Mouse (Mus musculus) intestine, postnatal 0 days (tissue): ENCODE results near the gene Tmem109. TPM values are rescaled to one million over a fixed set of nuclear protein-coding genes. Genes with fewer than 3 reads are reported as not detected.
A peak's percentile ranks its signal among the peaks of the same experiment; 100 is the strongest.

Experiments
- ATAC-seq: fragments of 200-750 bp; cut with Nextera tagmentation; 2 replicates; pipeline ENCODE4 v1.8.0; 2017; ENCODE audit warnings: mild to moderate bottlenecking, moderate TSS enrichment, moderate library complexity
- H3K27ac ChIP-seq: fragments of 300-500 bp; sonication (generic); 2 replicates; pipeline ENCODE4 v1.5.1; 2014; ENCODE audit warnings: mild to moderate bottlenecking, low read depth, low read length, moderate library complexity
- H3K27me3 ChIP-seq: fragments of 300-500 bp; sonication (generic); replicated peaks from 2 replicates; pipeline ENCODE4 v1.6.1; 2014; ENCODE audit warnings: low read length, mixed read lengths; ENCODE audit not compliant: control insufficient read depth, insufficient read depth
- H3K36me3 ChIP-seq: fragments of 300-500 bp; sonication (generic); 2 replicates; pipeline ENCODE4 v1.6.1; 2014; ENCODE audit warnings: mild to moderate bottlenecking, moderate library complexity; ENCODE audit not compliant: control insufficient read depth, insufficient read depth
- H3K4me1 ChIP-seq: fragments of 300-500 bp; sonication (generic); replicated peaks from 2 replicates; pipeline ENCODE4 v1.6.1; 2014; ENCODE audit warnings: antibody characterized with exemption, low read length, mixed read lengths; ENCODE audit not compliant: control insufficient read depth, insufficient read depth
- H3K4me2 ChIP-seq: fragments of 300-500 bp; sonication (generic); replicated peaks from 2 replicates; pipeline ENCODE4 v1.6.1; 2014; ENCODE audit warnings: low read depth, mild to moderate bottlenecking, moderate library complexity
- H3K4me3 ChIP-seq: fragments of 300-500 bp; sonication (generic); 2 replicates; pipeline ENCODE4 v1.5.1; 2014; ENCODE audit warnings: low read depth, low read length
- H3K9ac ChIP-seq: fragments of 300-500 bp; sonication (generic); 2 replicates; pipeline ENCODE4 v1.6.1; 2014; ENCODE audit warnings: mild to moderate bottlenecking, low read depth, low read length
- H3K9me3 ChIP-seq: fragments of 300-500 bp; sonication (generic); 2 replicates; pipeline ENCODE4 v1.6.1; 2016; ENCODE audit warnings: mixed run types; ENCODE audit not compliant: control insufficient read depth
- CTCF ChIP-seq: sonication (generic); IDR thresholded peaks from 2 replicates; pipeline ENCODE4 v1.5.1; 2016; ENCODE audit warnings: low read depth, mild to moderate bottlenecking, control low read depth, antibody characterized with exemption, moderate library complexity
- WGBS: fragments of 180-500 bp; shearing (Covaris S2); extraction: QIAGEN DNeasy Blood & Tissue Kit; methylation state at CpG from one replicate; pipeline ENCODE4 v1.1.7; 2014; 5-methylcytosine and 5-hydroxymethylcytosine counted together
- polyA plus RNA-seq: library from polyadenylated mRNA; unstranded; fragments of >200 nt; fragmentation: Nextera tagmentation; extraction: Ambion mirVana; gene quantifications from 2 replicates; pipeline ENCODE4 v1.2.1, GENCODE M21; 2015

The Tmem109 gene
- polyA plus RNA-seq = 35.8 and 36.2 TPM in 2 replicates

- H3K4me2 ChIP-seq = peak within 1 kb of the TSS; percentile 90
- H3K9ac ChIP-seq = peak within 1 kb of the TSS; percentile 53
- H3K9me3 ChIP-seq = no peaks in the 10 kb centered on the region; the same call in 1 of the 2 replicates
- peaks cover 7% of the 10 kb centered on the region; the same call in 1 of the 2 replicates for H3K4me1 ChIP-seq
- peak within 1 kb of the TSS; percentile 75 for H3K27ac ChIP-seq
- H3K4me3 ChIP-seq = peak within 1 kb of the TSS; percentile 56
- under 1% methylated on average over 49 of the region's 49 CpGs for WGBS
- TF ChIP-seq CTCF = peak; percentile 63
- H3K27me3 ChIP-seq = no peaks in the 10 kb centered on the region
- no peaks in the 10 kb centered on the region; the same call in 1 of the 2 replicates for H3K36me3 ChIP-seq
- peak; percentile 86 for ATAC-seq
Observed at GRCm38 (mm10) chr19:10881426-10882154, at the start of gene Tmem109. Gene Tmem109, minus strand, starts transcription at chr19:10882001.

- Histone ChIP-seq H3K4me3 (no peak overlapping the region), H3K9me3 (no peaks in the 10 kb centered on the region), H3K27ac (no peak overlapping the region), H3K27me3 (no peaks in the 10 kb centered on the region), H3K4me2 (no peak overlapping the region), H3K36me3 (no peaks in the 10 kb centered on the region), H3K4me1 (peaks cover 3% of the 10 kb centered on the region; the same call in 1 of the 2 replicates), H3K9ac (no peak overlapping the region)
- no peak for ATAC-seq
- 89% methylated on average over 2 of the region's 2 CpGs for WGBS
- no peak for TF ChIP-seq CTCF
Observed at GRCm38 (mm10) chr19:10930641-10931040, 48.8 kb upstream of the Tmem109 start.

GRCm38 (mm10) chr19:10926666-10927065 lies 44.9 kb upstream of the Tmem109 start:
- no peaks in the 10 kb centered on the region for H3K9me3 ChIP-seq
- H3K9ac ChIP-seq = no peak overlapping the region
- H3K4me3 ChIP-seq = no peak overlapping the region
- H3K36me3 ChIP-seq = no peaks in the 10 kb centered on the region
- ATAC-seq = no peak
- WGBS = 49% methylated on average over 4 of the region's 4 CpGs
- no peak overlapping the region for H3K4me2 ChIP-seq
- H3K27ac ChIP-seq = no peak overlapping the region
- H3K4me1 ChIP-seq = peaks cover 3% of the 10 kb centered on the region; the same call in 1 of the 2 replicates
- no peak for TF ChIP-seq CTCF
- H3K27me3 ChIP-seq = no peaks in the 10 kb centered on the region

- H3K4me1 ChIP-seq = peaks cover 3% of the 10 kb centered on the region; the same call in 1 of the 2 replicates
- H3K27ac ChIP-seq = no peak overlapping the region
- H3K9me3 ChIP-seq = no peaks in the 10 kb centered on the region
- H3K4me2 ChIP-seq = no peak overlapping the region
- no peaks in the 10 kb centered on the region for H3K27me3 ChIP-seq
- 24% methylated on average over 6 of the region's 6 CpGs for WGBS
- H3K4me3 ChIP-seq = no peak overlapping the region
- no peak for TF ChIP-seq CTCF
- ATAC-seq = peak; percentile 84
- H3K9ac ChIP-seq = no peak overlapping the region
- no peaks in the 10 kb centered on the region for H3K36me3 ChIP-seq
Observed at GRCm38 (mm10) chr19:10926123-10926621, 44.4 kb upstream of the Tmem109 start.

GRCm38 (mm10) chr19:10924220-10924619 lies 42.4 kb upstream of the Tmem109 start:
- no peak for ATAC-seq
- peaks cover 3% of the 10 kb centered on the region; the same call in 1 of the 2 replicates for H3K4me1 ChIP-seq
- no peak for TF ChIP-seq CTCF
- H3K4me3 ChIP-seq = no peak overlapping the region
- H3K27ac ChIP-seq = no peak overlapping the region
- no peaks in the 10 kb centered on the region for H3K36me3 ChIP-seq
- WGBS = 40% methylated on average over 4 of the region's 4 CpGs
- no peak overlapping the region for H3K9ac ChIP-seq
- no peaks in the 10 kb centered on the region for H3K9me3 ChIP-seq
- H3K27me3 ChIP-seq = no peaks in the 10 kb centered on the region
- no peak overlapping the region for H3K4me2 ChIP-seq

- H3K27ac ChIP-seq = no peak overlapping the region
- no peak for ATAC-seq
- whole genome bisulfite sequencing = 80% methylated on average over 3 of the region's 3 CpGs
- no peak overlapping the region for H3K4me3 ChIP-seq
- no peak for TF ChIP-seq CTCF
- no peaks in the 10 kb centered on the region for H3K9me3 ChIP-seq
- no peak overlapping the region for H3K4me2 ChIP-seq
- H3K36me3 ChIP-seq = no peaks in the 10 kb centered on the region
- no peak overlapping the region for H3K9ac ChIP-seq
- no peaks in the 10 kb centered on the region for H3K27me3 ChIP-seq
- H3K4me1 ChIP-seq = no peaks in the 10 kb centered on the region
Observed at GRCm38 (mm10) chr19:10921058-10921457, 39.3 kb upstream of the Tmem109 start.
